Mouse (Mus musculus) hindbrain, embryonic 15.5 days (tissue): ENCODE results near the gene Zfp358. TPM values are rescaled to one million over a fixed set of nuclear protein-coding genes. Genes with fewer than 3 reads are reported as not detected.

ENCODE experiments used
- ATAC-seq: fragments of 200-750 bp; cut with Nextera tagmentation; 2 replicates; pipeline ENCODE4 v1.8.0; 2017; ENCODE audit warnings: low read depth, moderate number of reproducible peaks, moderate TSS enrichment; ENCODE audit not compliant: low FRiP score
- H3K27ac ChIP-seq: fragments of 300-500 bp; sonication (generic); replicated peaks from 2 replicates; pipeline ENCODE4 v1.5.1; 2015; ENCODE audit warnings: mild to moderate bottlenecking, inconsistent platforms
- H3K27me3 ChIP-seq: fragments of 300-500 bp; sonication (generic); 2 replicates; pipeline ENCODE4 v1.6.1; 2015; ENCODE audit warnings: control low read depth, inconsistent platforms
- H3K36me3 ChIP-seq: fragments of 300-500 bp; sonication (generic); 2 replicates; pipeline ENCODE4 v1.6.1; 2015; ENCODE audit warnings: control low read depth, inconsistent platforms
- H3K4me1 ChIP-seq: fragments of 300-500 bp; sonication (generic); replicated peaks from 2 replicates; pipeline ENCODE4 v1.6.1; 2015; ENCODE audit warnings: control low read depth, inconsistent platforms
- H3K4me2 ChIP-seq: fragments of 300-500 bp; sonication (generic); 2 replicates; pipeline ENCODE4 v1.6.1; 2015; ENCODE audit warnings: moderate library complexity, mild to moderate bottlenecking, inconsistent platforms
- H3K4me3 ChIP-seq: fragments of 300-500 bp; sonication (generic); 2 replicates; pipeline ENCODE4 v1.5.1; 2015; ENCODE audit warnings: mild to moderate bottlenecking, inconsistent platforms
- H3K9ac ChIP-seq: fragments of 300-500 bp; sonication (generic); 2 replicates; pipeline ENCODE4 v1.6.1; 2015; ENCODE audit warnings: inconsistent platforms
- H3K9me3 ChIP-seq: fragments of 300-500 bp; sonication (generic); 2 replicates; pipeline ENCODE4 v1.6.1; 2016; ENCODE audit warnings: control low read depth, inconsistent platforms
- WGBS: fragments of 180-500 bp; shearing (Covaris S2); methylation state at CpG from one replicate; pipeline ENCODE4 v1.1.7; 2015; 5-methylcytosine and 5-hydroxymethylcytosine counted together
- polyA plus RNA-seq: library from polyadenylated mRNA; unstranded; fragments of >200 nt; fragmentation: Nextera tagmentation; extraction: Ambion mirVana; gene quantifications from 2 replicates; pipeline ENCODE4 v1.2.1, GENCODE M21; 2015

Gene Zfp358
- polyA plus RNA-seq, 1 experiment from 2014 or later: 72.1 TPM

GRCm38 (mm10) chr8:3480221-3480785, 12.6 kb upstream of the Zfp358 start:
- WGBS: 89% methylated on average over 4 of the region's 4 CpGs
- Histone ChIP-seq H3K4me3 (no peak overlapping the region), H3K36me3 (no peaks in the 10 kb centered on the region), H3K27ac (no peak overlapping the region), H3K9me3 (no peaks in the 10 kb centered on the region), H3K27me3 (no peaks in the 10 kb centered on the region), H3K4me1 (no peaks in the 10 kb centered on the region), H3K4me2 (no peak overlapping the region), H3K9ac (no peak overlapping the region)
- ATAC-seq: no peak

- no peak overlapping the region for H3K27ac ChIP-seq
- H3K9me3 ChIP-seq: no peaks in the 10 kb centered on the region
- no peak for ATAC-seq
- no peaks in the 10 kb centered on the region for H3K27me3 ChIP-seq
- no peak overlapping the region for H3K4me3 ChIP-seq
- H3K9ac ChIP-seq: no peak overlapping the region
- WGBS: 67% methylated on average over 5 of the region's 5 CpGs
- H3K4me2 ChIP-seq: no peak overlapping the region
- H3K36me3 ChIP-seq: no peaks in the 10 kb centered on the region
- no peaks in the 10 kb centered on the region for H3K4me1 ChIP-seq
These were observed 11.3 kb upstream of the Zfp358 start for GRCm38 (mm10) chr8:3481605-3482004.

- H3K4me2 ChIP-seq: no peak overlapping the region
- 89% methylated on average over 22 of the region's 22 CpGs for WGBS
These were observed 10.6 kb upstream of the Zfp358 start for GRCm38 (mm10) chr8:3482240-3482740.

GRCm38 (mm10) chr8:3483546-3483945, 9.4 kb upstream of the Zfp358 start:
- no peak overlapping the region for H3K4me3 ChIP-seq
- H3K27me3 ChIP-seq: no peaks in the 10 kb centered on the region
- WGBS: 83% methylated on average over 7 of the region's 7 CpGs
- no peak overlapping the region for H3K9ac ChIP-seq
- H3K4me1 ChIP-seq: no peaks in the 10 kb centered on the region
- no peaks in the 10 kb centered on the region for H3K9me3 ChIP-seq
- H3K27ac ChIP-seq: no peak overlapping the region
- no peak overlapping the region for H3K4me2 ChIP-seq
- ATAC-seq: no peak
- no peaks in the 10 kb centered on the region for H3K36me3 ChIP-seq

More at GRCm38 (mm10) chr8:3482240-3482740, 10.6 kb upstream of the Zfp358 start:
- no peak overlapping the region for H3K9ac ChIP-seq
- no peaks in the 10 kb centered on the region for H3K4me1 ChIP-seq
- no peaks in the 10 kb centered on the region for H3K9me3 ChIP-seq
- no peak for ATAC-seq
- no peaks in the 10 kb centered on the region for H3K27me3 ChIP-seq
- no peak overlapping the region for H3K27ac ChIP-seq
- no peaks in the 10 kb centered on the region for H3K36me3 ChIP-seq
- no peak overlapping the region for H3K4me3 ChIP-seq

GRCm38 (mm10) chr8:3485192-3485591, 7.7 kb upstream of the Zfp358 start:
- H3K4me2 ChIP-seq: no peak overlapping the region
- no peaks in the 10 kb centered on the region for H3K4me1 ChIP-seq
- H3K4me3 ChIP-seq: no peak overlapping the region
- H3K27ac ChIP-seq: no peak overlapping the region
- ATAC-seq: peak; percentile 52; the same call in 1 of the 2 replicates
- no peaks in the 10 kb centered on the region for H3K9me3 ChIP-seq
- no peaks in the 10 kb centered on the region for H3K36me3 ChIP-seq
- 24% methylated on average over 5 of the region's 5 CpGs for WGBS
- H3K27me3 ChIP-seq: no peaks in the 10 kb centered on the region
- no peak overlapping the region for H3K9ac ChIP-seq

GRCm38 (mm10) chr8:3493845-3494208, 889 bp downstream of the Zfp358 start:
- Histone ChIP-seq H3K36me3 (peaks cover 32% of the 10 kb centered on the region), H3K9ac (peak overlapping the region; percentile 92), H3K4me3 (peak overlapping the region; percentile 94), H3K9me3 (no peaks in the 10 kb centered on the region), H3K4me2 (peak overlapping the region; percentile 76), H3K27ac (peak overlapping the region; percentile 93), H3K4me1 (peaks cover 33% of the 10 kb centered on the region), H3K27me3 (no peaks in the 10 kb centered on the region)
- peak; percentile 4; the same call in 1 of the 2 replicates for ATAC-seq
- WGBS: 39% methylated on average over 6 of the region's 6 CpGs

GRCm38 (mm10) chr8:3495578-3496427, 2.9 kb downstream of the Zfp358 start:
- Histone ChIP-seq H3K4me2 (no peak overlapping the region), H3K4me3 (no peak overlapping the region; the same call in 1 of the 2 replicates), H3K36me3 (peaks cover 32% of the 10 kb centered on the region), H3K9ac (no peak overlapping the region), H3K27ac (no peak overlapping the region), H3K27me3 (no peaks in the 10 kb centered on the region), H3K4me1 (peaks cover 44% of the 10 kb centered on the region), H3K9me3 (no peaks in the 10 kb centered on the region)
- 96% methylated on average over 44 of the region's 44 CpGs for WGBS
- no peak for ATAC-seq

- Histone ChIP-seq H3K4me3 (no peak overlapping the region), H3K9ac (no peak overlapping the region), H3K27ac (no peak overlapping the region), H3K4me1 (peaks cover 50% of the 10 kb centered on the region), H3K9me3 (no peaks in the 10 kb centered on the region), H3K36me3 (peaks cover 32% of the 10 kb centered on the region), H3K27me3 (no peaks in the 10 kb centered on the region), H3K4me2 (no peak overlapping the region)
- no peak for ATAC-seq
- 92% methylated on average over 15 of the region's 15 CpGs for WGBS
These were observed 3.5 kb downstream of the Zfp358 start for GRCm38 (mm10) chr8:3496428-3496748.

GRCm38 (mm10) chr8:3498583-3498982, 5.6 kb downstream of the Zfp358 start:
- no peaks in the 10 kb centered on the region for H3K27me3 ChIP-seq
- H3K4me3 ChIP-seq: no peak overlapping the region
- no peaks in the 10 kb centered on the region for H3K9me3 ChIP-seq
- ATAC-seq: no peak
- H3K4me2 ChIP-seq: no peak overlapping the region
- H3K9ac ChIP-seq: no peak overlapping the region
- H3K4me1 ChIP-seq: peaks cover 55% of the 10 kb centered on the region
- WGBS: 87% methylated on average over 3 of the region's 3 CpGs
- no peak overlapping the region for H3K27ac ChIP-seq
- H3K36me3 ChIP-seq: peaks cover 32% of the 10 kb centered on the region

- no peaks in the 10 kb centered on the region for H3K9me3 ChIP-seq
- peak overlapping the region; percentile 77 for H3K4me2 ChIP-seq
- peak overlapping the region; percentile 93 for H3K27ac ChIP-seq
- no peaks in the 10 kb centered on the region for H3K27me3 ChIP-seq
- peaks cover 47% of the 10 kb centered on the region for H3K4me1 ChIP-seq
- WGBS: 5% methylated on average over 8 of the region's 8 CpGs
- H3K9ac ChIP-seq: peak overlapping the region; percentile 69
- H3K4me3 ChIP-seq: peak overlapping the region; percentile 85
- H3K36me3 ChIP-seq: peaks cover 28% of the 10 kb centered on the region
- ATAC-seq: no peak
These were observed 6.8 kb downstream of the Zfp358 start for GRCm38 (mm10) chr8:3499751-3500150.

GRCm38 (mm10) chr8:3500235-3501090, 7.5 kb downstream of the Zfp358 start, which contains the start of gene Mcoln1:
Mcoln1 (plus strand) TSS chr8:3500457.
- under 1% methylated on average over 69 of the region's 70 CpGs for WGBS
- Histone ChIP-seq H3K4me3 (peak within 1 kb of the TSS; percentile 85), H3K36me3 (peaks cover 22% of the 10 kb centered on the region), H3K4me1 (peaks cover 47% of the 10 kb centered on the region), H3K9me3 (no peaks in the 10 kb centered on the region), H3K4me2 (peak within 1 kb of the TSS; percentile 77), H3K27ac (peak within 1 kb of the TSS; percentile 93), H3K9ac (peak within 1 kb of the TSS; percentile 90), H3K27me3 (no peaks in the 10 kb centered on the region)
- ATAC-seq: peak; percentile 90

GRCm38 (mm10) chr8:3502217-3502616, 9.3 kb downstream of the Zfp358 start:
- H3K9ac ChIP-seq: no peak overlapping the region
- H3K9me3 ChIP-seq: no peaks in the 10 kb centered on the region
- WGBS: 76% methylated on average over 4 of the region's 4 CpGs
- H3K36me3 ChIP-seq: peaks cover 18% of the 10 kb centered on the region
- no peaks in the 10 kb centered on the region for H3K27me3 ChIP-seq
- H3K4me3 ChIP-seq: no peak overlapping the region
- peaks cover 39% of the 10 kb centered on the region for H3K4me1 ChIP-seq
- no peak overlapping the region for H3K4me2 ChIP-seq
- ATAC-seq: no peak
- no peak overlapping the region for H3K27ac ChIP-seq
